Mouse (Mus musculus) stomach, embryonic 15.5 days (tissue): ENCODE measurements around the gene Tmem220. TPM values are rescaled to one million over a fixed set of nuclear protein-coding genes. Genes with fewer than 3 reads are reported as not detected.
"Not testable (repeated sequence)": the region's sequence is repeated elsewhere in the genome, so short reads cannot be mapped to it uniquely, and the experiment has no call there.

ENCODE experiments used
- ATAC-seq: fragments of 200-750 bp; cut with Nextera tagmentation; 2 replicates; pipeline ENCODE4 v1.8.0; 2017; ENCODE audit warnings: low read depth, moderate number of reproducible peaks, moderate TSS enrichment; ENCODE audit not compliant: insufficient read depth, low FRiP score
- H3K27ac ChIP-seq: fragments of 300-500 bp; sonication (generic); 2 replicates; pipeline ENCODE4 v1.5.1; 2015; ENCODE audit warnings: mild to moderate bottlenecking, inconsistent platforms
- H3K27me3 ChIP-seq: fragments of 300-500 bp; sonication (generic); replicated peaks from 2 replicates; pipeline ENCODE4 v1.6.1; 2015; ENCODE audit warnings: inconsistent platforms
- H3K36me3 ChIP-seq: fragments of 300-500 bp; sonication (generic); 2 replicates; pipeline ENCODE4 v1.6.1; 2015; ENCODE audit warnings: inconsistent platforms
- H3K4me1 ChIP-seq: fragments of 300-500 bp; sonication (generic); 2 replicates; pipeline ENCODE4 v1.6.1; 2015; ENCODE audit warnings: inconsistent platforms
- H3K4me2 ChIP-seq: fragments of 300-500 bp; sonication (generic); 2 replicates; pipeline ENCODE4 v1.6.1; 2015; ENCODE audit warnings: mild to moderate bottlenecking, inconsistent platforms
- H3K4me3 ChIP-seq: fragments of 300-500 bp; sonication (generic); replicated peaks from 2 replicates; pipeline ENCODE4 v1.5.1; 2015; ENCODE audit warnings: inconsistent platforms
- H3K9ac ChIP-seq: fragments of 300-500 bp; sonication (generic); 2 replicates; pipeline ENCODE4 v1.6.1; 2015; ENCODE audit warnings: inconsistent platforms
- H3K9me3 ChIP-seq: fragments of 300-500 bp; sonication (generic); 2 replicates; pipeline ENCODE4 v1.6.1; 2016; ENCODE audit warnings: inconsistent platforms
- WGBS: fragments of 180-500 bp; shearing (Covaris S2); methylation state at CpG from one replicate; pipeline ENCODE4 v1.1.7; 2015; 5-methylcytosine and 5-hydroxymethylcytosine counted together
- polyA plus RNA-seq: library from polyadenylated mRNA; unstranded; fragments of >200 nt; fragmentation: Nextera tagmentation; extraction: Ambion mirVana; gene quantifications from 2 replicates; pipeline ENCODE4 v1.2.1, GENCODE M21; 2015

Tmem220 gene
- polyA plus RNA-seq, 1 experiment from 2014 or later = 2.5 TPM

GRCm38 (mm10) chr11:67022354-67023115, 2.4 kb upstream of the Tmem220 start:
- no peak for ATAC-seq
- no peak overlapping the region for H3K27ac ChIP-seq
- no peaks in the 10 kb centered on the region for H3K27me3 ChIP-seq
- H3K4me2 ChIP-seq = no peak overlapping the region
- 85% methylated on average over 13 of the region's 13 CpGs for WGBS
- no peak overlapping the region for H3K9ac ChIP-seq
- H3K9me3 ChIP-seq = no peaks in the 10 kb centered on the region
- no peaks in the 10 kb centered on the region for H3K36me3 ChIP-seq
- no peak overlapping the region for H3K4me3 ChIP-seq
- peaks cover 9% of the 10 kb centered on the region; the same call in 1 of the 2 replicates for H3K4me1 ChIP-seq

- not testable (repeated sequence) for ATAC-seq, H3K9me3 ChIP-seq, H3K36me3 ChIP-seq, H3K27ac ChIP-seq, H3K27me3 ChIP-seq, H3K4me2 ChIP-seq, H3K4me3 ChIP-seq, H3K9ac ChIP-seq, H3K4me1 ChIP-seq
- 50% methylated on average over 1 of the region's 1 CpGs for WGBS
Measured at GRCm38 (mm10) chr11:67023191-67023590, 1.8 kb upstream of the Tmem220 start.

- no peak overlapping the region for H3K27ac ChIP-seq
- 49% methylated on average over 6 of the region's 6 CpGs for whole genome bisulfite sequencing
- ATAC-seq = no peak
- no peak overlapping the region for H3K9ac ChIP-seq
- peaks cover 3% of the 10 kb centered on the region; the same call in 1 of the 2 replicates for H3K4me1 ChIP-seq
- no peak overlapping the region for H3K4me3 ChIP-seq
- no peaks in the 10 kb centered on the region for H3K27me3 ChIP-seq
- H3K36me3 ChIP-seq = no peaks in the 10 kb centered on the region
- H3K9me3 ChIP-seq = no peaks in the 10 kb centered on the region
- no peak overlapping the region for H3K4me2 ChIP-seq
Measured at GRCm38 (mm10) chr11:67023802-67024340, 1.1 kb upstream of the Tmem220 start.

- no peak; the same call in 1 of the 2 replicates for ATAC-seq
- 52% methylated on average over 16 of the region's 16 CpGs for WGBS
- H3K36me3 ChIP-seq = no peaks in the 10 kb centered on the region
- H3K4me1 ChIP-seq = no peaks in the 10 kb centered on the region
- H3K27ac ChIP-seq = no peak overlapping the region
- H3K4me2 ChIP-seq = no peak overlapping the region
- no peak overlapping the region for H3K4me3 ChIP-seq
- no peaks in the 10 kb centered on the region for H3K9me3 ChIP-seq
- no peak overlapping the region for H3K9ac ChIP-seq
- H3K27me3 ChIP-seq = no peaks in the 10 kb centered on the region
Measured at GRCm38 (mm10) chr11:67030904-67031602, 6.1 kb downstream of the Tmem220 start.

GRCm38 (mm10) chr11:67031603-67031915, 6.6 kb downstream of the Tmem220 start:
- ATAC-seq = no peak
- 72% methylated on average over 2 of the region's 2 CpGs for WGBS

GRCm38 (mm10) chr11:67034775-67035485, 10.0 kb downstream of the Tmem220 start:
- Histone ChIP-seq H3K4me3 (no peak overlapping the region), H3K9ac (no peak overlapping the region), H3K9me3 (no peaks in the 10 kb centered on the region), H3K27me3 (no peaks in the 10 kb centered on the region), H3K36me3 (0 out of 2 replicates have a peak, but pooled peaks cover 13% of the 10 kb centered on the region), H3K4me1 (no peaks in the 10 kb centered on the region), H3K4me2 (no peak overlapping the region), H3K27ac (no peak overlapping the region)
- ATAC-seq = no peak
- WGBS = 74% methylated on average over 4 of the region's 4 CpGs

More at GRCm38 (mm10) chr11:67031603-67031915, 6.6 kb downstream of the Tmem220 start:
- Histone ChIP-seq H3K4me3 (no peak overlapping the region), H3K4me1 (no peaks in the 10 kb centered on the region), H3K9ac (no peak overlapping the region), H3K4me2 (no peak overlapping the region), H3K27ac (no peak overlapping the region), H3K9me3 (no peaks in the 10 kb centered on the region), H3K36me3 (no peaks in the 10 kb centered on the region), H3K27me3 (no peaks in the 10 kb centered on the region)

- ATAC-seq = no peak
- Histone ChIP-seq H3K4me1 (no peaks in the 10 kb centered on the region), H3K36me3 (0 out of 2 replicates have a peak, but pooled peaks cover 20% of the 10 kb centered on the region), H3K27me3 (no peaks in the 10 kb centered on the region), H3K9me3 (no peaks in the 10 kb centered on the region), H3K4me2 (no peak overlapping the region), H3K4me3 (no peak overlapping the region), H3K9ac (no peak overlapping the region), H3K27ac (no peak overlapping the region)
- 91% methylated on average over 6 of the region's 6 CpGs for WGBS
Measured at GRCm38 (mm10) chr11:67036229-67036628, 11.3 kb downstream of the Tmem220 start.

GRCm38 (mm10) chr11:67036892-67037291, 11.9 kb downstream of the Tmem220 start:
- H3K9me3 ChIP-seq = no peaks in the 10 kb centered on the region
- H3K4me2 ChIP-seq = no peak overlapping the region
- 94% methylated on average over 9 of the region's 9 CpGs for WGBS
- no peaks in the 10 kb centered on the region for H3K4me1 ChIP-seq
- H3K36me3 ChIP-seq = 0 out of 2 replicates have a peak, but pooled peaks cover 20% of the 10 kb centered on the region
- no peak for ATAC-seq
- no peaks in the 10 kb centered on the region for H3K27me3 ChIP-seq
- H3K9ac ChIP-seq = no peak overlapping the region
- no peak overlapping the region for H3K4me3 ChIP-seq
- no peak overlapping the region for H3K27ac ChIP-seq

- no peak for ATAC-seq
- Histone ChIP-seq H3K27ac (no peak overlapping the region), H3K4me1 (no peaks in the 10 kb centered on the region), H3K27me3 (no peaks in the 10 kb centered on the region), H3K9ac (no peak overlapping the region), H3K4me3 (no peak overlapping the region), H3K36me3 (0 out of 2 replicates have a peak, but pooled peaks cover 22% of the 10 kb centered on the region), H3K9me3 (no peaks in the 10 kb centered on the region), H3K4me2 (no peak overlapping the region)
- 89% methylated on average over 3 of the region's 3 CpGs for WGBS
Measured at GRCm38 (mm10) chr11:67039799-67040198, 14.8 kb downstream of the Tmem220 start.

- Histone ChIP-seq H3K27me3 (no peaks in the 10 kb centered on the region), H3K9ac (no peak overlapping the region), H3K4me1 (no peaks in the 10 kb centered on the region), H3K27ac (no peak overlapping the region), H3K4me2 (no peak overlapping the region), H3K36me3 (0 out of 2 replicates have a peak, but pooled peaks cover 22% of the 10 kb centered on the region), H3K4me3 (no peak overlapping the region), H3K9me3 (no peaks in the 10 kb centered on the region)
- WGBS = 89% methylated on average over 6 of the region's 6 CpGs
- no peak for ATAC-seq
Measured at GRCm38 (mm10) chr11:67040483-67040882, 15.5 kb downstream of the Tmem220 start.

GRCm38 (mm10) chr11:67043007-67043406, 18.1 kb downstream of the Tmem220 start:
- Histone ChIP-seq H3K4me1 (no peaks in the 10 kb centered on the region), H3K9me3 (no peaks in the 10 kb centered on the region), H3K27ac (no peak overlapping the region), H3K36me3 (0 out of 2 replicates have a peak, but pooled peaks cover 19% of the 10 kb centered on the region), H3K4me2 (no peak overlapping the region), H3K9ac (no peak overlapping the region), H3K27me3 (no peaks in the 10 kb centered on the region), H3K4me3 (no peak overlapping the region)
- no peak for ATAC-seq
- 66% methylated on average over 8 of the region's 8 CpGs for WGBS
